Mouse (Mus musculus): ENCODE data around the gene March8.

March8 gene

GRCm38 (mm10) chr6:116371500-116371899 is 33.7 kb downstream of the March8 start:
- DNase-seq (ENCODE audit: low spot score in 2 of 2) = no peak

GRCm38 (mm10) chr6:116374136-116374535 is 36.3 kb downstream of the March8 start:
- DNase-seq (ENCODE audit: low spot score in 2 of 2) = no peak

GRCm38 (mm10) chr6:116374618-116375017 is 36.8 kb downstream of the March8 start:
- no peak for DNase-seq (ENCODE audit: low spot score in 2 of 2)

GRCm38 (mm10) chr6:116378892-116379291 is 41.1 kb downstream of the March8 start:
- DNase-seq (ENCODE audit: low spot score in 2 of 2) = no peak

- DNase-seq (ENCODE audit: low spot score in 2 of 2) = no peak
Measured at GRCm38 (mm10) chr6:116380157-116380556, 42.3 kb downstream of the March8 start.

- no peak for DNase-seq (ENCODE audit: low spot score in 2 of 2)
Measured at GRCm38 (mm10) chr6:116381605-116382004, 43.8 kb downstream of the March8 start.

GRCm38 (mm10) chr6:116383582-116383981 is 45.8 kb downstream of the March8 start:
- no peak for DNase-seq (ENCODE audit: low spot score in 2 of 2)

- no peak for DNase-seq (ENCODE audit: low spot score in 2 of 2)
Measured at GRCm38 (mm10) chr6:116385194-116386044, 47.6 kb downstream of the March8 start.

- DNase-seq (ENCODE audit: low spot score in 2 of 2) = no peak
Measured at GRCm38 (mm10) chr6:116386045-116386415, 48.2 kb downstream of the March8 start.

GRCm38 (mm10) chr6:116386506-116386905 is 48.7 kb downstream of the March8 start:
- no peak for DNase-seq (ENCODE audit: low spot score in 2 of 2)

- no peak for DNase-seq (ENCODE audit: low spot score in 2 of 2)
Measured at GRCm38 (mm10) chr6:116388068-116388467, 50.2 kb downstream of the March8 start.

GRCm38 (mm10) chr6:116389481-116389880 is 51.7 kb downstream of the March8 start:
- no peak for DNase-seq (ENCODE audit: low spot score in 2 of 2)

GRCm38 (mm10) chr6:116394916-116395648 is 57.3 kb downstream of the March8 start:
- DNase-seq (ENCODE audit: low spot score in 2 of 2) = no peak

GRCm38 (mm10) chr6:116397621-116398020 is 59.8 kb downstream of the March8 start:
- no peak for DNase-seq (ENCODE audit: low spot score in 2 of 2)

- no peak for DNase-seq (ENCODE audit: low spot score in 2 of 2)
Measured at GRCm38 (mm10) chr6:116398136-116398535, 60.3 kb downstream of the March8 start.

GRCm38 (mm10) chr6:116401746-116402423 is 64.1 kb downstream of the March8 start:
- DNase-seq (ENCODE audit: low spot score in 2 of 2) = no peak

GRCm38 (mm10) chr6:116402426-116402825 is 64.6 kb downstream of the March8 start:
- no peak for DNase-seq (ENCODE audit: low spot score in 2 of 2)

- DNase-seq (ENCODE audit: low spot score in 2 of 2) = no peak
Measured at GRCm38 (mm10) chr6:116405243-116405642, 67.4 kb downstream of the March8 start.

- DNase-seq (ENCODE audit: low spot score in 2 of 2) = no peak
Measured at GRCm38 (mm10) chr6:116405715-116406114, 67.9 kb downstream of the March8 start.

- no peak for DNase-seq (ENCODE audit: low spot score in 2 of 2)
Measured at GRCm38 (mm10) chr6:116406152-116406551, 68.3 kb downstream of the March8 start.

- no peak for DNase-seq (ENCODE audit: low spot score in 2 of 2)
Measured at GRCm38 (mm10) chr6:116406680-116407079, 68.9 kb downstream of the March8 start.

GRCm38 (mm10) chr6:116407216-116407615 is 69.4 kb downstream of the March8 start:
- DNase-seq (ENCODE audit: low spot score in 2 of 2) = no peak

Measured in frontal cortex, postnatal 25 days (tissue).